Mouse (Mus musculus) stomach, postnatal 0 days (tissue): Measurements from ENCODE around the gene Fam83d. TPM values are rescaled to one million over a fixed set of nuclear protein-coding genes. Genes with fewer than 3 reads are reported as not detected.

Source experiments
- ATAC-seq: fragments of 200-750 bp; cut with Nextera tagmentation; 2 replicates; pipeline ENCODE4 v1.8.0; 2017; ENCODE audit not compliant: low FRiP score, low TSS enrichment
- DNase-seq: peaks from one replicate; pipeline ENCODE4 v3.0.0-alpha.2; 2016; ENCODE audit warnings: low spot score
- H3K27ac ChIP-seq: fragments of 300-500 bp; sonication (generic); replicated peaks from 2 replicates; pipeline ENCODE4 v1.5.1; 2014; ENCODE audit warnings: mild to moderate bottlenecking, control low read depth
- H3K27me3 ChIP-seq: fragments of 300-500 bp; sonication (generic); 2 replicates; pipeline ENCODE4 v1.6.1; 2014; ENCODE audit warnings: low read length; ENCODE audit not compliant: control insufficient read depth, insufficient read depth
- H3K36me3 ChIP-seq: fragments of 300-500 bp; sonication (generic); 2 replicates; pipeline ENCODE4 v1.6.1; 2014; ENCODE audit warnings: low read length, mixed read lengths; ENCODE audit not compliant: control insufficient read depth, insufficient read depth
- H3K4me1 ChIP-seq: fragments of 300-500 bp; sonication (generic); replicated peaks from 2 replicates; pipeline ENCODE4 v1.6.1; 2014; ENCODE audit warnings: antibody characterized with exemption; ENCODE audit not compliant: control insufficient read depth, insufficient read depth
- H3K4me2 ChIP-seq: fragments of 300-500 bp; sonication (generic); replicated peaks from 2 replicates; pipeline ENCODE4 v1.6.1; 2014; ENCODE audit warnings: low read depth, mild to moderate bottlenecking, control low read depth, moderate library complexity
- H3K4me3 ChIP-seq: fragments of 300-500 bp; sonication (generic); 2 replicates; pipeline ENCODE4 v1.5.1; 2014; ENCODE audit warnings: low read depth, low read length, control low read depth
- H3K9ac ChIP-seq: fragments of 300-500 bp; sonication (generic); 2 replicates; pipeline ENCODE4 v1.6.1; 2014; ENCODE audit warnings: mild to moderate bottlenecking, low read length, control low read depth, mixed read lengths
- H3K9me3 ChIP-seq: fragments of 300-500 bp; sonication (generic); 2 replicates; pipeline ENCODE4 v1.6.1; 2016; ENCODE audit warnings: low read length; ENCODE audit not compliant: control insufficient read depth
- CTCF ChIP-seq: IDR thresholded peaks from 2 replicates; pipeline ENCODE4 v1.5.1; 2016; ENCODE audit warnings: antibody characterized with exemption, low read depth, mild to moderate bottlenecking, moderate library complexity
- EP300 ChIP-seq: optimal IDR thresholded peaks from 2 replicates; pipeline ENCODE3; 2016; ENCODE audit warnings: antibody characterized with exemption
- WGBS: fragments of 180-500 bp; shearing (Covaris S2); extraction: QIAGEN DNeasy Blood & Tissue Kit; methylation state at CpG from one replicate; pipeline ENCODE4 v1.1.7; 2014; 5-methylcytosine and 5-hydroxymethylcytosine counted together
- polyA plus RNA-seq: library from polyadenylated mRNA; unstranded; fragments of >200 nt; fragmentation: Nextera tagmentation; extraction: Ambion mirVana; gene quantifications from 2 replicates; pipeline ENCODE4 v1.2.1, GENCODE M21; 2015

Fam83d gene
- polyA plus RNA-seq, 1 experiment from 2014 or later: 61.3 TPM

- Histone ChIP-seq H3K27me3 (no peaks in the 10 kb centered on the region), H3K9me3 (no peaks in the 10 kb centered on the region), H3K27ac (peak overlapping the region; percentile 46), H3K36me3 (no peaks in the 10 kb centered on the region), H3K4me3 (no peak overlapping the region), H3K4me2 (peak overlapping the region; percentile 97), H3K4me1 (peaks cover 10% of the 10 kb centered on the region), H3K9ac (no peak overlapping the region)
- DNase-seq: no peak
- TF ChIP-seq CTCF (no peak), EP300 (no peak)
- ATAC-seq: no peak
- 37% methylated on average over 11 of the region's 11 CpGs for WGBS
Observed at GRCm38 (mm10) chr2:158771066-158771763, 3.3 kb downstream of the Fam83d start.

GRCm38 (mm10) chr2:158772808-158773207 is 4.9 kb downstream of the Fam83d start:
- no peaks in the 10 kb centered on the region for H3K9me3 ChIP-seq
- TF ChIP-seq EP300 (no peak), CTCF (no peak)
- H3K27ac ChIP-seq: no peak overlapping the region
- H3K27me3 ChIP-seq: no peaks in the 10 kb centered on the region
- ATAC-seq: no peak
- WGBS: 88% methylated on average over 13 of the region's 13 CpGs
- no peaks in the 10 kb centered on the region for H3K36me3 ChIP-seq
- peaks cover 18% of the 10 kb centered on the region for H3K4me1 ChIP-seq
- H3K4me2 ChIP-seq: no peak overlapping the region
- H3K9ac ChIP-seq: no peak overlapping the region
- DNase-seq: no peak
- no peak overlapping the region for H3K4me3 ChIP-seq

DNA sequence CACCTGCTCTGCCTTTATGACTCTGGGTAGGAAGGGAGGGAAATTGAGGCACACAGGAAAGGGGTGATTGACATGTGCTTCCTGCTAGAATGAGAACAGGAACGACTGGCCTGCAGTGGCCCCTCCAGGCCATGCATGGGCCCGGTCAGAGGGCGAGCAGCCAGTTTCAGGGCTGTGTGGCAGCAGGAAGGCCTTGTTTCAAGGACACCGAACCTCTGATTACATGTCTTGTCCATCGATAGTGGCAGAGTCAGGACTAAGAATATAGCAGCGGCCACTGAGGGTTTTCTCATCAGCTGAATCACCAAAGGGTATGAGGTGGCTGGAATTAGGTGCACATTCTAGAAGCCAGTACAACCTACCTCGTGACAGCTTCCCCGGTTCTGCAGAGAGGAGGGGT is 7.0 kb downstream of the Fam83d start:
- peaks cover 16% of the 10 kb centered on the region for H3K4me1 ChIP-seq

GRCm38 (mm10) chr2:158776716-158777115 is 8.8 kb downstream of the Fam83d start:
- H3K4me1 ChIP-seq: peaks cover 10% of the 10 kb centered on the region
- TF ChIP-seq EP300: no peak
- no peak for TF ChIP-seq CTCF
- H3K27ac ChIP-seq: 0 out of 2 replicates have a peak overlapping the region, but pooled peaks have one; percentile 40
- no peaks in the 10 kb centered on the region for H3K27me3 ChIP-seq
- no peak overlapping the region for H3K4me3 ChIP-seq
- WGBS: 66% methylated on average over 4 of the region's 4 CpGs
- no peak overlapping the region for H3K9ac ChIP-seq
- no peaks in the 10 kb centered on the region for H3K9me3 ChIP-seq
- H3K36me3 ChIP-seq: peaks cover 3% of the 10 kb centered on the region
- H3K4me2 ChIP-seq: no peak overlapping the region
- no peak for DNase-seq
- ATAC-seq: no peak

More for the DNA sequence above, 7.0 kb downstream of the Fam83d start:
- H3K36me3 ChIP-seq: peaks cover 3% of the 10 kb centered on the region; the same call in 1 of the 2 replicates
- DNase-seq (no peak), ATAC-seq (no peak)
- no peak overlapping the region for H3K9ac ChIP-seq
- WGBS: 69% methylated on average over 8 of the region's 8 CpGs
- no peak overlapping the region for H3K4me2 ChIP-seq
- no peaks in the 10 kb centered on the region for H3K9me3 ChIP-seq
- no peak overlapping the region for H3K27ac ChIP-seq
- TF ChIP-seq EP300: no peak
- TF ChIP-seq CTCF: no peak
- no peak overlapping the region for H3K4me3 ChIP-seq
- no peaks in the 10 kb centered on the region for H3K27me3 ChIP-seq

DNA sequence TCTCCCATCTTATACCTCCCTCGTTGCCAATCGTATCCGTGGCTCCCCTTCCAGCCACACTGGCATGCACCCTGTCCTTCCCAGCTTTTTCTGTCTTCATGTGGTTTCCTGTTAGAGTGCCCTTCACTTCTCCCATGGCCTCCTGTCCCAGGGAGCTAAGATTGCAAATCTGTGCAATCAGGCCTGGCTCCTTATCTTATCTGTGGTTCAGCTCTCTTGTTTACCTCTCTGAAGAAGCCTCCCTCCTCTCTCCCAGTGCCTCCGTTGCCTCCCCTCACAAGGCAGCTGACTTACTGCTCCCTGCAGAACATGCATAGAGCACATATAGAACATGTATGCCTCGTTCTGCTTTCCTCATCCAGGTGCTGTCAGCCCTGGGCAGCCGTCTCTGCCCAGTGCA is 9.6 kb downstream of the Fam83d start:
- Histone ChIP-seq H3K4me3 (no peak overlapping the region), H3K27ac (peak overlapping the region; percentile 40; the same call in 1 of the 2 replicates), H3K36me3 (peaks cover 5% of the 10 kb centered on the region), H3K4me1 (peaks cover 10% of the 10 kb centered on the region), H3K9me3 (no peaks in the 10 kb centered on the region), H3K4me2 (no peak overlapping the region), H3K9ac (no peak overlapping the region), H3K27me3 (no peaks in the 10 kb centered on the region)
- 0 out of 2 replicates have a peak, but pooled peaks have one; percentile 25 for ATAC-seq
- no peak for TF ChIP-seq CTCF
- no peak for TF ChIP-seq EP300
- DNase-seq: no peak
- WGBS: 37% methylated on average over 6 of the region's 6 CpGs

- H3K4me3 ChIP-seq: no peak overlapping the region
- H3K9me3 ChIP-seq: no peaks in the 10 kb centered on the region
- no peaks in the 10 kb centered on the region for H3K27me3 ChIP-seq
- TF ChIP-seq CTCF (no peak), EP300 (no peak)
- peaks cover 5% of the 10 kb centered on the region for H3K36me3 ChIP-seq
- WGBS: 61% methylated on average over 7 of the region's 7 CpGs
- H3K27ac ChIP-seq: peak overlapping the region; percentile 49; the same call in 1 of the 2 replicates
- H3K4me1 ChIP-seq: peaks cover 10% of the 10 kb centered on the region
- DNase-seq: no peak
- ATAC-seq: no peak
- 0 out of 2 replicates have a peak overlapping the region, but pooled peaks have one; percentile 13 for H3K9ac ChIP-seq
- H3K4me2 ChIP-seq: no peak overlapping the region
Observed at GRCm38 (mm10) chr2:158778349-158778748, 10.5 kb downstream of the Fam83d start.
